10 mouse cellular contexts compared by ENCODE assay signal in the genomic region with DNA sequence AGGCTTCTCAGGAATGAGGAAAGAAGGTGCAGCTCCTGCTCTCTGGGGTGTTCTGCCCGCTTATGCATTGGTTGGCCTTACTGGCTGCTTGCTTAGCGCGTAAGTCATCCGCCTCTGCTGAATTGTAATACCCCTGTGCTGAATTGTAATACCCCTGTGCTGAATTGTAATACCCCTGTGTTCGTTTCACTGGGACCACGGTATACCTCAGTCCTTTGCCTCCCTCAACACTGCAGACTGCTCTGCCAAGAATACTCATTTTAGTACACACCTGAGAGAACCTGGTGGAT. TPM values are rescaled to one million over a fixed set of nuclear protein-coding genes. Genes with fewer than 3 reads are reported as not detected.
DNase-seq lines count a peak whose midpoint lies in the region; ATAC-seq and TF ChIP-seq lines count a peak whose summit lies in the region.
"Had no signal": no experiment of that assay in that cellular context is flagged by ENCODE, and none has a peak within 500 bp of the region (broad histone marks: within the 10 kb centered on the region; RNA-seq: fewer than 3 reads in every experiment).

No protein-coding gene starts in this region.

- H3K9ac ChIP-seq in heart, embryonic 16.5 days (ENCODE audit: low read length) = no peak overlapping the region
- no peak overlapping the region for H3K9ac ChIP-seq in limb, embryonic 14.5 days (ENCODE audit: low read depth, low read length, severe bottlenecking)
- H3K9ac ChIP-seq: stomach, embryonic 15.5 days had no signal

- no peak for TF ChIP-seq CTCF in gastrocnemius, adult 2 months (IDR thresholded peaks at IDR 0.05)
- TF ChIP-seq CTCF in layer of hippocampus, adult 2 months (conservative IDR thresholded peaks at IDR 0.05) = no peak

- no peak for ATAC-seq in heart, embryonic 16.5 days (replicated peaks; ENCODE audit: extremely low read depth, insufficient read depth, low FRiP score)
- ATAC-seq in limb, embryonic 14.5 days (ENCODE audit: low FRiP score, low read depth) = no peak

- WGBS in heart, embryonic 16.5 days = 78% methylated on average over 6 of the region's 6 CpGs
- 79% methylated on average over 6 of the region's 6 CpGs for WGBS in limb, embryonic 14.5 days

- no peaks in the 10 kb centered on the region for H3K9me3 ChIP-seq in heart, embryonic 16.5 days (replicated peaks; ENCODE audit: control insufficient read depth, low read length)
- H3K9me3 ChIP-seq in limb, embryonic 14.5 days (ENCODE audit: control insufficient read depth, low read length) = no peaks in the 10 kb centered on the region
- H3K9me3 ChIP-seq: stomach, embryonic 15.5 days had no signal

- intact Hi-C loops in gastrocnemius, adult 2 months (cut with DNase I) = loop anchor here (5.0 kb wide), 1 partner anchor 66 kb away; no protein-coding TSS in a partner anchor
- intact Hi-C loops in gastrocnemius, postnatal 14 days (cut with DNase I; ENCODE audit: low total_unique reads) = no loop called here

- no peak for TF ChIP-seq POLR2A in limb, embryonic 14.5 days (IDR thresholded peaks at IDR 0.05; ENCODE audit: borderline replicate concordance, extremely low read depth, insufficient read depth, insufficient read length)

- no peaks in the 10 kb centered on the region for H3K27me3 ChIP-seq in heart, embryonic 16.5 days (ENCODE audit: control insufficient read depth, insufficient read depth, low read length)
- H3K27me3 ChIP-seq in limb, embryonic 14.5 days (ENCODE audit: control insufficient read depth, insufficient read depth, low read length) = no peaks in the 10 kb centered on the region
- H3K27me3 ChIP-seq: stomach, embryonic 15.5 days had no signal

- H3K4me3 ChIP-seq in gastrocnemius, adult 2 months = no peak overlapping the region
- H3K4me3 ChIP-seq in layer of hippocampus, adult 2 months = peak overlapping the region; percentile 91
- no peak overlapping the region; the same call in 1 of the 2 replicates for H3K4me3 ChIP-seq in heart, embryonic 16.5 days (ENCODE audit: low read length)
- H3K4me3 ChIP-seq in limb, embryonic 14.5 days (replicated peaks; ENCODE audit: low read length) = no peak overlapping the region

- DNase-seq in gastrocnemius, adult 2 months = no peak
- no peak for DNase-seq in gastrocnemius, postnatal 14 days
- DNase-seq in layer of hippocampus, adult 2 months (ENCODE audit: low spot score in 2 of 2) = no peak
- no peak for DNase-seq in layer of hippocampus, postnatal 14 days (ENCODE audit: low spot score in 2 of 2)
- no peak for DNase-seq in limb, embryonic 14.5 days (ENCODE audit: low spot score)
- DNase-seq in cerebellum, adult 11 months = no peak
- no peak for DNase-seq in right cerebral cortex, postnatal 4 days
- DNase-seq: adrenal gland, postnatal 25 days had no signal

- peaks cover 40% of the 10 kb centered on the region for H3K4me1 ChIP-seq in heart, embryonic 16.5 days (ENCODE audit: control insufficient read depth, insufficient read depth, low read length)
- peaks cover 11% of the 10 kb centered on the region for H3K4me1 ChIP-seq in limb, embryonic 14.5 days (ENCODE audit: control insufficient read depth, insufficient read depth, low read length)

- H3K36me3 ChIP-seq in heart, embryonic 16.5 days (ENCODE audit: control insufficient read depth, insufficient read depth) = no peaks in the 10 kb centered on the region
- no peaks in the 10 kb centered on the region for H3K36me3 ChIP-seq in limb, embryonic 14.5 days (ENCODE audit: control insufficient read depth, insufficient read depth, low read length)
- H3K36me3 ChIP-seq: stomach, embryonic 15.5 days had no signal

- peak overlapping the region; percentile 96 for H3K27ac ChIP-seq in gastrocnemius, adult 2 months
- peak overlapping the region; percentile 99 for H3K27ac ChIP-seq in layer of hippocampus, adult 2 months
- H3K27ac ChIP-seq in heart, embryonic 16.5 days (ENCODE audit: low read length) = peak overlapping the region; percentile 100
- H3K27ac ChIP-seq in limb, embryonic 14.5 days (replicated peaks; ENCODE audit: low read depth, low read length) = no peak overlapping the region

- peak overlapping the region; percentile 78 for H3K4me2 ChIP-seq in heart, embryonic 16.5 days (ENCODE audit: low read depth, low read length)
- peak overlapping the region; percentile 67; the same call in 1 of the 2 replicates for H3K4me2 ChIP-seq in limb, embryonic 14.5 days (replicated peaks; ENCODE audit: low read depth, low read length, severe bottlenecking)

RNA-seq across cellular contexts. Expression of a gene that starts 2.2 kb away (rescaled TPM):
- total RNA-seq in gastrocnemius, adult 2 months (2021) = 100 to 1,000 TPM; 266 to 585 TPM
- total RNA-seq in gastrocnemius, postnatal 14 days (2021) = 100 to 1,000 TPM; 109 to 140 TPM
- total RNA-seq in layer of hippocampus, adult 2 months (2021) = 100 to 1,000 TPM; 271 to 283 TPM
- total RNA-seq in layer of hippocampus, postnatal 14 days (2021) = 100 to 1,000 TPM; 490 to 507 TPM
- 323 and 384 TPM in 2 replicates for polyA plus RNA-seq in heart, embryonic 16.5 days (2015; fragmentation: Nextera tagmentation; extraction: Ambion mirVana)
- 58.6 and 75.4 TPM in 2 replicates for polyA plus RNA-seq in limb, embryonic 14.5 days (2012; rRNA removed)
- 252 and 255 TPM in 2 replicates for polyA plus RNA-seq in limb, embryonic 14.5 days (2014; fragmentation: Nextera tagmentation; extraction: Ambion mirVana)

RNA-seq across cellular contexts. Expression of a gene that starts 32.8 kb away (rescaled TPM):
- 10 to 100 TPM; 12.6 to 13.4 TPM for total RNA-seq in gastrocnemius, adult 2 months (2021)
- 10 to 100 TPM; 11.0 to 13.2 TPM for total RNA-seq in gastrocnemius, postnatal 14 days (2021)
- 10 to 100 TPM; 44.3 to 44.7 TPM for total RNA-seq in layer of hippocampus, adult 2 months (2021)
- total RNA-seq in layer of hippocampus, postnatal 14 days (2021) = 10 to 100 TPM; 41.8 to 43.6 TPM
- 22.7 and 23.2 TPM in 2 replicates for polyA plus RNA-seq in heart, embryonic 16.5 days (2015; fragmentation: Nextera tagmentation; extraction: Ambion mirVana)
- polyA plus RNA-seq in limb, embryonic 14.5 days (2012; rRNA removed) = 59.9 and 81.1 TPM in 2 replicates
- 46.3 and 47.0 TPM in 2 replicates for polyA plus RNA-seq in limb, embryonic 14.5 days (2014; fragmentation: Nextera tagmentation; extraction: Ambion mirVana)

RNA-seq across cellular contexts. Expression of a gene that starts 49.0 kb away (rescaled TPM):
- total RNA-seq in gastrocnemius, adult 2 months (2021) = 1 to 10 TPM; 3.6 to 4.3 TPM
- 1 to 10 TPM; 5.0 to 5.1 TPM for total RNA-seq in gastrocnemius, postnatal 14 days (2021)
- total RNA-seq in layer of hippocampus, adult 2 months (2021) = 1 to 10 TPM; 9.0 to 9.6 TPM
- 1 to 10 TPM; 8.0 to 8.2 TPM for total RNA-seq in layer of hippocampus, postnatal 14 days (2021)
- 12.4 and 13.1 TPM in 2 replicates for polyA plus RNA-seq in heart, embryonic 16.5 days (2015; fragmentation: Nextera tagmentation; extraction: Ambion mirVana)
- 9.5 and 11.2 TPM in 2 replicates for polyA plus RNA-seq in limb, embryonic 14.5 days (2012; rRNA removed)
- 12.5 and 13.0 TPM in 2 replicates for polyA plus RNA-seq in limb, embryonic 14.5 days (2014; fragmentation: Nextera tagmentation; extraction: Ambion mirVana)
